Mouse (Mus musculus) activated CD4-positive, CD25-positive, alpha-beta regulatory T cell, adult 4 months (primary cell): ENCODE measurements around the gene Dpp10. TPM values are rescaled to one million over a fixed set of nuclear protein-coding genes. Genes with fewer than 3 reads are reported as not detected.

Experiments used
- ATAC-seq: one replicate; pipeline ENCODE4 v1.8.0; 2017
- polyA plus RNA-seq, 2 experiments: library from polyadenylated mRNA; unstranded; fragments of 100-300 nt; shearing (Covaris generic); gene quantifications; one replicate each; pipeline ENCODE4 v1.2.1; 2017

The Dpp10 gene
- polyA plus RNA-seq, result under 1 TPM in 1 of 2 experiments, not detected in 1; 0.05 TPM

GRCm38 (mm10) chr1:124044925-124045640 is at the start of gene Dpp10:
TSS of gene Dpp10 (minus strand) at chr1:124045559.
- ATAC-seq, result no peak

DNA sequence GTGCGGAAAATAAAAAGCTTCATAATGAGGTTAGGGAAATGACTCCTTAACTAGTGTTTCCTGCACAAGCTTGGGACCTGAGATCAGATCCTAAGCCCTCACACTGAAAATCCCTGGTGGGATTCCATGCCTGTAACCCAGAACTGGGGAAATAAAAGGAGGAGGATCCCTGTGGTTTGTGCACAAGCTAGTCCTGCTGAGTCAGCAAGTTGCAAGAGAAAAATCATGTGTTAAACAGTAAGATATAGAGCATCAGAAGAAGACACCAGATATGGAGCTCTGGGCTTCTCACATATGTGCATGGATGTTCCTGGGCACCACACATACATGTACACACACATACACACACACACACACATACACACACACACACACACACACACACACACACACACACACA is 3.2 kb upstream of the Dpp10 start:
- ATAC-seq, result no peak

DNA sequence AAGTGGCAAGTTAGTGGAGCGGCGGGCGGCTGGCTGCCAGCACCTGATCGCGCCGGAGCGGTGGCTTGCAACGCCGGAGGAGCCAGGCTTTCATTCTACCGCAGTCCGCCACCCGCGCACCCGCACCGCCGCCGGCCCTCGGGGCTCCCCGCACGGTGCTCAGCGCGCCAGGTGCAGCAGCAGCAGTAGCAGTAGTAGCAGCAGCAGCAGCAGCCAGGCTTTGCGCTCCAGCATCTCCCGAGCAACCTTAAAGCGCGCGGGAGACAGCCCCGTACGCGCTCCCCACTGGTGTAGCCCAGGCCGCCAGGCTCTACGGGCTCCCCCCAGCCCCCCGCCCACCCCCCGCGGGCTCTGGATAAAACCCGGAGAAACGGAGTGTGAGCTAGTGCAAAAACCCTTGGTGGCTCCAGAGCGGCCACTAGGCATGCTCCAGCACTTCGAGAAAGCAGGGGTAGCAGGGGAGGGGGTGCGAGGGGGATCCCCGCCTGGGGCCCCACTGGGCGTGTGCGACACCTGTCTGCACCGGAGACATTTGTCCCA is 472 bp upstream of the Dpp10 start:
- no peak for ATAC-seq

DNA sequence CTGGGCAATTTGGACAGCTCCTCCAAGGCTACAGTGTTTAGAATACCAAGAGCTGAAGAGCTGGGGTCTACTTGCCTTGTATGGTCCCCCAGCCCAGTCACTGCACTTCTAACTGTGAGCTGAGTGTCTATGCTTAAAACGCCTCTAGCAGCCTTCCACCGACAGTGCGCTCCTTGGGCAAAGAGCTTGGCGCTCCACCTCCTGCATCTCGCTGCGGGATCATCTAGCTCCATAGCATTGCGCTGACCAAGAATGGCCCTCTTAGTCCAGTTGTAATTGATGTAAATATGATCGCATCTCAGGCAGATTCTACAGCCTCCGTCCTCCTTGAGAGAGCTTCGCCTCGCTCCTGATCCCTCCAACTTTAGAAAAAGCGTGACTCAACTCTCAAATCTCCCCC is 1.2 kb downstream of the Dpp10 start:
- ATAC-seq, result no peak

DNA sequence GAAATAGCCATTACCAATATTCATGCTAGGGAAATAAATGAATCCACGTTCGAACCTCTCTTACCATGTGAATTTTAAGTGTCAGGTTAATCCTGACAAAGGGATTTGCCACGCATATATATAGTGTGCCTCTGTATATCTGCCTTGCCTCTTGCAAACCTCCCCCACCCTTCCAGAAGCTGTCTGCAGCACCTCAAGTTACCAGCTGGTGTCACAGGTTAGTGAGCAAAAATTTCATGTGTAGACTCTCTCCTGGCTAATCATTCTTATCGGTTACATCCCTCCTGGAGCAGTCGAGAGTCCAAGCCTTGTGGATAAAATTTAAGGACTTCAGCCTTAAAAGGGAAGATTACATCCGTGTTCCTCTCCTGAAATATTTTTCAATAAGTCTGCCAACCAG is 1.9 kb downstream of the Dpp10 start:
- ATAC-seq, result no peak

DNA sequence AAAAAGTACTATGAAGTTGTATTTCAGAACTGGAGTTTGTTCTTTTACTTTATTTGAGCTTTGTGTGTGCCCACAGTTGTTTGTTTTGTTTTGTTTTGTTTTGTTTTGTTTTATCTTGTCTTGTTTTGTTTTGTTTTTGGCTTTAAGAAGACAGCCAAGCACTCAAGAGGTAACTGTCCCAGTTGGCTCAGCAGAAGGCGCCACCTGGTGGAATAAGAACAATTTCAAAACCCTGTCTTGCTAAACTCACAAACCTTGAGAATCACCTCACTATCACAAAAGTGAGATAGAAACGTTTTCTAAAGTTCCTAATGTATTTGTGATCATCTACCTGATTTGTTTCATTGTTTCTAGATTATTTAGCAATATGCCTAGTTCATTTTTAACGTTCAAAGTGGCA is 3.8 kb downstream of the Dpp10 start:
- no peak for ATAC-seq

DNA sequence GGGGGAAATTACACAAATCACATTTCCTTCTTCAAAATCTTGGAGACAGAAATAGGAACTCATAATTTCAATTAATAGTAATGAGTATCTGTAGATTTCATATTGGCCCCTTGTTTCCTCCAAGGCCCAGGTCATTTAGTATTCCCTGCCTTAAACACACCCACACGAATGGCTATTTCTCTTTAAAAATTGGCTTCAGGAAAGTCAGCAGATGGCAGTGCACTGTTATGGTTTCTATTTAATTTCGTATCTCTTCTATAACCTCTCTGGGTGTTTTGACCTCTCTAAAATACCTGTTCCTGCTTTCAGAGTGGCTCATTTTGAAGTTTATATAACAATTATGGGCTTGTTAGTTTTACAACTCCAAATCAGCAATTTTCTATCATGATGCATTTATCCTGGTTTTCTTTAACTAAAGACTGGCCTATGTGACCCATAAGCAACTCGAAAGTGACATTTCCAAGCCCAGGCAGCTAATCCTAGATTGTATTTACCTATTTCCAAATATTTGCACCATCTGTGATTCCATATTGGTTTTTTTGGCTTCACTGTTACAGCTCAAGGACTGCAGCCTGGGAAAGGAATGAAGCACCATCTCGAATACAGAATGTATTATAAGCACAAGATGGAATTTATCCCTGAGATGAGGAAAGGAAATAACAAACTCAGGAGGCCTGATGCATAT is 9.9 kb downstream of the Dpp10 start:
- no peak for ATAC-seq

DNA sequence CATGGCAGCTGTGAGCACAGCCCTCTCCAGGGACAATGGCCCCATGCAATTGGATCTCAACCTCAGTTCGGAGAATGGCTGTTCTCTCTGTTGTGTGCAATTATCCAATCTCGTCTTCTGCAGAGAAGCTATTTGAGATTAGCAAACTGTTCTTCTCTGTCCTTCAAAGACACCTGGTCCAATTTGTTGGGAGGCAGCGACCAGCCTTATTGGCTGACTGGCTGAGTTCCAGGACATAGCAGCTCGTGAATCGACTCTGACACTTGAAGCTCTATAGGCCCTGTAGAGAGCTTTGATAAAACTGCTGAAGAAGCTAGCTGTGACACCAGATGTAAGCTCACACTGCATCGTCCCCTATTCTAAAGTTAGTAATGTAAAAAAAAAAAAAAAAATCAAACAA is 12.7 kb downstream of the Dpp10 start:
- no peak for ATAC-seq

DNA sequence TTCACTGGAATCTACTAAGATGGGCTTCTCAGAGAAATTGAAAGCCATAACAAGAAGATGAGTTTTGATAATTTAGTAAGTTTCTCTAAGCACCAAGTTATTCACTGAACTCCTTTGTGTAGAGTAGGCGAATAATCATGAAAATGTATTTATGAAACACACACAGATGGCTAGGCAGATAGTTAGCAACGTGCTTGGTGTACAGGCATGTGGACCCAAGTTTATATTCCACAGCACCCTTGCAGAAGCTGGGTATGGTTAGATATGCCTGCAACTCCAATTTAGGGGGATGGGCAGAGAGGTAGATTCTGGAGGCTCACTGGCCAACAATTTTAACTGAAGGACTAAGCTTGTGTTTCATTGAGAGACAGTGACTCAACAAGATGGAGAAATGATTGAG is 13.4 kb downstream of the Dpp10 start:
- ATAC-seq, result no peak

- ATAC-seq, result no peak
These were observed 42.6 kb downstream of the Dpp10 start for GRCm38 (mm10) chr1:124002797-124003196.

DNA sequence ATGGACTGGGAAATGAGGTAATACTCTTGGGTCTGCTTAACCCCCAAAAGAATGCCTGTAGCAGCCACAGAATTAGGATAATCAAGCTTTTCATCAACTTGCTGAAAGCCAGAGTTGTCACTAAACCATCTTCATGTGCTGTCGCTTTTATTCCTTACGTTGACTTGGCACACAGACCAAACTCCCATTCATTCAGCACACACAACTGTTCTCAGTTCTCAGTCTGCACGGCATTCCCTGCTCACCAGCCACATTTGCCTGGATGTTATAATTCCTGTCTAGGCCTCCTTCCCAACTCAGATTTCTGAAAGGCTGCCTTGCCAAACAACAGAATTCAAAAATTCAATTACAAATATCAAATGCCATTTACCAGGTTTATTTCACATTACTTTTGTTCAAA is 49.6 kb downstream of the Dpp10 start:
- ATAC-seq, result no peak

DNA sequence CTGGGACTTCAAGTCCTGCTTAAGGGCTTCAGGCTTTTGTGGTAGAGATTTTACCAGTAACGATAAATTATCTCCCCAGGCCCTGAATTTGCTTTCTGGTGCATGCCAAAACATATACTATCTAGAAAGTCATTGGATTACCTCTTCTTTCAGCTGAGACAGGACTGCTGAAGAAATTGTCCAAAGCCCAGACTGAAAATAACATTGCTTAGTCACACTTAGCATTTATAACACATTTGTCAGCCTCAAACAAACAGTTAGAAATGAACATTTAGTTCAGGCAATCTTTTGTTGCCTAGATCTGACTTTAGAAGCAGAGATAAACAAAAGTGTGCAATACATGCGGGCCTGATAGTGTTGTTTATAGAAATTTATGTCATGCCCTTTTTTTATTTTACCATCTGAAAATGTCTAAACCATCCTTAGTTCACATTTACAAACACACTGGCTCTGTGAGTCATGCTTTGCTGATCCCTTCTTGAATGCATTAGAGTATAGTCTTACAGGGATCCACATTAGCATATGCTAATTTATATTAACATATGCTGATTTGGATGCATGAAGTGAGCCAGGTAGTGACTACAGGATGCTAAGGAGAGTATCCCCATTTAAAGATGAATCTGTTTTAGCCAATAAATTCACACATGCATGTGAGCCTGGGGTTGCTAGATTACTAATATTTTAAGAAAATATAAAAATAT is 59.9 kb downstream of the Dpp10 start:
- no peak for ATAC-seq

GRCm38 (mm10) chr1:123978597-123978996 is 66.8 kb downstream of the Dpp10 start:
- ATAC-seq, result no peak

- ATAC-seq, result no peak
These were observed 70.7 kb downstream of the Dpp10 start for GRCm38 (mm10) chr1:123974621-123975020.

GRCm38 (mm10) chr1:123946149-123946548 is 99.2 kb downstream of the Dpp10 start:
- ATAC-seq, result no peak

GRCm38 (mm10) chr1:123940826-123941225 is 104.5 kb downstream of the Dpp10 start:
- ATAC-seq, result no peak

DNA sequence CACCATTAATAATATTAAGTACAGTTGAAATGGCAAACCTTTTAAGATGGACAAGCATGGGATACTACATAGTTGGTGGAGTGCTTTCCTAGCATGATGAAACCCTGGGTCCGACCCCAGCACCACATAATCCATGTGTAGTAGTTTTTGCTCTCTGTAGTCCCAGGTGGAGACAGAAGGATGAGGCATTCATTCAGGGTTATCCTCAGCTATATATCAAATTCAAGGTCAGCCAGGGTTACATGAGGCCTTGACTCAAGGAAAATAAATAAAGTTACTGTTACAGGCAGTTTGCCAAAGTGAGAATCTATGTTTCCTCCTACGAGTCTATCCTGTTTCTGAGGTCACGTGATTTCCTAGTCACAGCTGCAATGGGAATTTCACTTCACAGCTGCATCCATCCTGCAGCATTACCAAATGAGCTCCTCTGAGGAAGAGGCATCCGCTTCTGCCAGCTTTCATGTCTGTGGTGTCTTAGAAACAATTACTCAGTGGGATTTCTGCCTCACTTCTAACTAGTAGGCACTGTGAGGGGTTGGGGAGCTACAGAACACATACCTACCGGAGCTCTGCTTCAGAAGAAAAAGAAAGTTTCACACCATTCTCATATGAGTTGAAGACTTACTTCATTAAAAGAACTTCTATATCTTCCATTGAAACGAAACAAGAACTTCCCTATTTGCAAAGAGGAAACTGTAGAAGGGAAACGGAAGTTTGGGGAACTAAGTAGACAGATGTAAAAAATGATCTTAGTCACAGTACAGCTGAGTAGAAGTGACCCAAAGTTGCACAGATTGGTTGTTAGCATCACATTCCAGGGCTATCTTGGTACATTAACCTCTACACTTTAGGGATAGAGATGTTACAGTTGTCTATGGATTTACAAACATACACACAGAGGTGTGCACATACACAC is 111.3 kb downstream of the Dpp10 start:
- no peak for ATAC-seq

GRCm38 (mm10) chr1:123928003-123928370 is 117.4 kb downstream of the Dpp10 start:
- no peak for ATAC-seq

- ATAC-seq, result no peak
These were observed 117.9 kb downstream of the Dpp10 start for GRCm38 (mm10) chr1:123927278-123928002.

DNA sequence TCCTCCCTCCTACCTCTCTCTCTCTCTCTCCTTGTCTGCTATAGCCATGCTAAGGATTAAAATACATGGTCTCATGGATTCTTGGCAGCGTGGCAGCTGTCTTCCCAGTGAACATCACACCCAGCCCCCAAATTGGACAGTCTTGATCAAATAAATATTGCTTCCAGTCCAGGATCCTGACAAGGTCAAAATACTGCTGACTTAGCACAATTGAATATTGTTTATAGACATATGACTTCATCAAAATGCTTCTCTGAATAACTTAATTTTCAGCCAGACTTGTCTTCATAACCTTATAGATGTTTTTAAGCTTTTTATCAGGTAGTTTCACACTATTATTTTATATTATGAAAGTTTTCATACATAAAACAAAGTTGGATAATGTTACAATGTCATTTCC is 120.5 kb downstream of the Dpp10 start:
- no peak for ATAC-seq

GRCm38 (mm10) chr1:123923907-123924306 is 121.5 kb downstream of the Dpp10 start:
- ATAC-seq, result no peak

DNA sequence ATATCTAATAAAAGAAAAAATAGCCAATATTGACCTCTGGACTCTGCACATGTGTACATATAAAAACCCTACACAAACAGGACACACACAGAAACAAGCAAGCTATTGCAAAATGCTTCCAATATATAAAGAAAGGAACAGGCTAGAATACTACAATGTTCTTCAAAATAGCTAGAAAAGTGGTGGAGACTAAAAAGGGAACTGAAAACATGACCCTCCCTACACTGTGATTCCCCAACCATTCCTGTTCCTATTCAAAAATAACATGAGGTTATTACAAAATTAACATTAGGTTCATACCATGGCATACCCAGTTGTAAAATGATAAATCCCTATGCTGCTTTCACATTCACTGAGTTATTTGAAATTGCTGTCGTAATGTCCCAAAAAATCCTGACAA is 125.8 kb downstream of the Dpp10 start:
- no peak for ATAC-seq
